Mouse (Mus musculus) limb, embryonic 14.5 days (tissue): ENCODE results near the gene Mrpl18. TPM values are rescaled to one million over a fixed set of nuclear protein-coding genes. Genes with fewer than 3 reads are reported as not detected.
A peak's percentile ranks its signal among the peaks of the same experiment; 100 is the strongest.
"Not testable (repeated sequence)": the region's sequence is repeated elsewhere in the genome, so short reads cannot be mapped to it uniquely, and the experiment has no call there.

Source experiments
- ATAC-seq: fragments of 200-750 bp; cut with Nextera tagmentation; 2 replicates; pipeline ENCODE4 v1.8.0; 2017; ENCODE audit warnings: low read depth, moderate number of reproducible peaks, moderate TSS enrichment; ENCODE audit not compliant: low FRiP score
- DNase-seq: peaks from one replicate; pipeline ENCODE4 v3.0.0-alpha.2; 2015; ENCODE audit warnings: low spot score
- H3K27ac ChIP-seq: fragments of 300-500 bp; sonication (generic); replicated peaks from 2 replicates; pipeline ENCODE4 v1.5.1; 2014; ENCODE audit warnings: low read depth, mild to moderate bottlenecking, low read length, moderate library complexity, mixed read lengths
- H3K27me3 ChIP-seq: fragments of 300-500 bp; sonication (generic); 2 replicates; pipeline ENCODE4 v1.6.1; 2014; ENCODE audit warnings: low read length, mixed read lengths; ENCODE audit not compliant: control insufficient read depth, insufficient read depth
- H3K36me3 ChIP-seq: fragments of 300-500 bp; sonication (generic); 2 replicates; pipeline ENCODE4 v1.6.1; 2014; ENCODE audit warnings: mild to moderate bottlenecking, low read length, moderate library complexity, mixed read lengths; ENCODE audit not compliant: control insufficient read depth, insufficient read depth
- H3K4me1 ChIP-seq: fragments of 300-500 bp; sonication (generic); 2 replicates; pipeline ENCODE4 v1.6.1; 2014; ENCODE audit warnings: antibody characterized with exemption, low read length, mixed read lengths; ENCODE audit not compliant: control insufficient read depth, insufficient read depth
- H3K4me2 ChIP-seq: fragments of 300-500 bp; sonication (generic); replicated peaks from 2 replicates; pipeline ENCODE4 v1.6.1; 2014; ENCODE audit warnings: low read depth, mild to moderate bottlenecking, low read length, moderate library complexity; ENCODE audit not compliant: severe bottlenecking
- H3K4me3 ChIP-seq: fragments of 300-500 bp; sonication (generic); replicated peaks from 2 replicates; pipeline ENCODE4 v1.5.1; 2014; ENCODE audit warnings: low read length
- H3K9ac ChIP-seq: fragments of 300-500 bp; sonication (generic); 2 replicates; pipeline ENCODE4 v1.6.1; 2014; ENCODE audit warnings: mild to moderate bottlenecking, low read depth, low read length, moderate library complexity; ENCODE audit not compliant: severe bottlenecking
- H3K9me3 ChIP-seq: fragments of 300-500 bp; sonication (generic); 2 replicates; pipeline ENCODE4 v1.6.1; 2016; ENCODE audit warnings: low read length; ENCODE audit not compliant: control insufficient read depth
- POLR2A ChIP-seq: fragments of 200-500 bp; IDR thresholded peaks from 2 replicates; pipeline ENCODE4 v1.8.0; 2012; ENCODE audit warnings: inconsistent platforms, mild to moderate bottlenecking, moderate library complexity, borderline replicate concordance; ENCODE audit not compliant: insufficient read depth, insufficient read length; ENCODE audit errors: extremely low read depth
- WGBS: fragments of 180-500 bp; shearing (Covaris S2); extraction: QIAGEN DNeasy Blood & Tissue Kit; methylation state at CpG from one replicate; pipeline ENCODE4 v1.1.7; 2014; 5-methylcytosine and 5-hydroxymethylcytosine counted together
- polyA plus RNA-seq, 2 experiments: library from polyadenylated mRNA; depleted of rRNA in 1 of 2; stranded (reverse) in 1 of 2; unstranded in 1 of 2; fragments of >200 nt; fragmentation: Nextera tagmentation in 1 of 2; extraction: Ambion mirVana in 1 of 2; gene quantifications; 2 replicates each; pipeline versions ENCODE4 v1.2.1 to v1.2.3; 2012 to 2014

Mrpl18 gene
- polyA plus RNA-seq (2012; rRNA removed) (47.4 and 66.4 TPM in 2 replicates), polyA plus RNA-seq (2014; fragmentation: Nextera tagmentation; extraction: Ambion mirVana) (127 and 135 TPM in 2 replicates)

DNA sequence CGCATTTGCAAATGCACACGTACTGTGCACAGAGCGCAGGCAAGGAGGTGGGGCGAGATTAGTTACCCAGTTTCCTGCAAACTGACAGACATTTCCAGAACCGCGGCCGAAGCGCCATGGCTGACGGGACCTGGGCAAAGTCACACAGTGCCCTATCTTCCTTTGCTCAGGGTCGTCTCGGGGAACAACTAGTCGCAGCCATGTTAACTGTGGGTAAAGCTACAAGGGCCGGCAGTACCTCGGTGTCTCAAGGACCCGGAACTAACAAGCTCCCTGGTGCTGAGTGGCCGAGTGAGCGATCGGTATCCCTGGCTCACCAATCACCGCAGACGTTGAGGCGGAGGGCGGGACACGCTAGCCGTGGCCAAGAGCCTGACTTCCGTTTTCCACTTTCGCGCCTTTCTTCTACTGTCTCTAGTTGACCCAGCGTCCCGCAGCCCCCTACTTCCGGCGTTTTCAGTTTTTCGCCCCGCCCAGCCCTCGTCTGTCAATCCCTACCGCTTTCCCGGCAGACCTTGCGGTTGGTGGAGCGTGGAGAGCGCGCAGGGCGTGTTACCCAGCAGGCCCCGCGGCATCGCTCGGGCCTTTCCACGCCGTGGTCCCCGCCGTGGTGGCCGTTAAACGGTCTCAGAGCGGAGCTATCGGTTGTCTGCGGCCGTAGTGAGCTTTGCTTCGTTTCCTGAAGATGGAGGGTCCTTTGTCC is at the start of gene Mrpl18:
TSS of gene Mrpl18 (minus strand) at position 465 of the 703 bp plus-strand sequence.
- H3K27me3 ChIP-seq = no peaks in the 10 kb centered on the region
- H3K9me3 ChIP-seq = no peaks in the 10 kb centered on the region
- DNase-seq (peak; percentile 100), ATAC-seq (peak; percentile 99)
- peak; percentile 90; the same call in 1 of the 2 replicates for TF ChIP-seq POLR2A
- H3K4me3 ChIP-seq = peak within 1 kb of the TSS; percentile 94
- peaks cover 62% of the 10 kb centered on the region for H3K36me3 ChIP-seq
- under 1% methylated on average over 46 of the region's 56 CpGs for WGBS
- H3K4me1 ChIP-seq = peaks cover 9% of the 10 kb centered on the region; the same call in 1 of the 2 replicates
- H3K9ac ChIP-seq = peak within 1 kb of the TSS; percentile 99
- peak within 1 kb of the TSS; percentile 84 for H3K4me2 ChIP-seq
- H3K27ac ChIP-seq = peak within 1 kb of the TSS; percentile 93

DNA sequence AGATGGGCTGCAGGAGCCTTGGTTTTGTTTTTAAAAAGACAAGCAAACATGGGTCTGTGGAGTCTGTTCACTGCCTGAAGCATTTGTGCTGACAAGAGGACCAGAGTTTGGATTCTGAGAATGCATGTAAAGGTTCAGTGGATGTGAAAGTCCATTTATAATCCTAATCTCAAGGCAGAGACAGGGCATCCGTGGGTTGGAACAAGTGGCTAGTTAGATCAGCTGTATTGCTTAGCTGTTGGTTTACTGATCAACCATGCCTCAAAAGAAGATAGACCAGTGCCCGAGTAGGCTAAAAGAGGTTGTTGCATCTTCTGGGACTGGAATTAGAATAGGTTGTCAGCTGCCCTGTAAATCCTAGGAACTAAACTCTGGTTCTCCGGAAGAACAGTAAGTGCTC is 47.3 kb upstream of the Mrpl18 start:
- Histone ChIP-seq H3K4me3 (no peak overlapping the region), H3K4me1 (peaks cover 5% of the 10 kb centered on the region), H3K27ac (no peak overlapping the region), H3K9me3 (no peaks in the 10 kb centered on the region), H3K9ac (no peak overlapping the region), H3K4me2 (no peak overlapping the region), H3K36me3 (peaks cover 26% of the 10 kb centered on the region), H3K27me3 (no peaks in the 10 kb centered on the region)
- no peak for TF ChIP-seq POLR2A
- no peak for ATAC-seq
- DNase-seq = no peak
- WGBS = 81% methylated on average over 3 of the region's 3 CpGs

DNA sequence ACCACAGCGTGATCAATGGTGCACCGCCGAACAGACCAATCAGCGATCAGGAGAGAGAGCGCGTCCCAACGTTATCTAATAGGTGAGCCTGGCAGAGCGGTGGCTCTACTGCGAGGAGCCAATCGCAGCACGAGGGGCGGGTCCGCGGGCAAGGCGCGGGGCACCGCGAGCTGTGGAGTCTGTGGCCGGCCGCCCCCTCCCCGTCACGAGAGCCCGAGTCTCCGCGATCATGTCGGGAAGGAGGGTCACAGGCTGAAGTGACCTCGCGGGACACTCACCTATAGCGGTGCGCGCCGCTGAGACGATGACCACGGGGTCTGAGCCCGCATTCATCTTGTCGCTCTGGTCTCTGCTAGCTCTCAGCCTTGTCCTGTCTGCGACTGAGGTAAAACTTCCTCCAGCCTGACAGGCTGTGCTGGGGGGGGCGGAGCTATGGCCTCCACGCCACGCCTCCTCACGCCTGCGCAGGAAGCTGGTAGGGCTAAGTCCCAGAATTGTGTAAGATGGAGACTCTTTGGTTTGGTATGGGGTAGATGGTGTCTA is 44.3 kb upstream of the Mrpl18 start, which contains the start of gene Acat2:
TSS of gene Acat2 (minus strand) at position 417 of the 543 bp plus-strand sequence.
- DNase-seq (peak; percentile 95), ATAC-seq (peak; percentile 98)
- WGBS = under 1% methylated on average over 42 of the region's 42 CpGs
- TF ChIP-seq POLR2A = peak; percentile 73; the same call in 1 of the 2 replicates
- H3K27ac ChIP-seq = peak within 1 kb of the TSS; percentile 63
- H3K9me3 ChIP-seq = no peaks in the 10 kb centered on the region
- peaks cover 5% of the 10 kb centered on the region for H3K4me1 ChIP-seq
- H3K27me3 ChIP-seq = no peaks in the 10 kb centered on the region
- peak within 1 kb of the TSS; percentile 51 for H3K9ac ChIP-seq
- H3K36me3 ChIP-seq = peaks cover 14% of the 10 kb centered on the region
- peak within 1 kb of the TSS; percentile 75 for H3K4me2 ChIP-seq
- H3K4me3 ChIP-seq = peak within 1 kb of the TSS; percentile 60

DNA sequence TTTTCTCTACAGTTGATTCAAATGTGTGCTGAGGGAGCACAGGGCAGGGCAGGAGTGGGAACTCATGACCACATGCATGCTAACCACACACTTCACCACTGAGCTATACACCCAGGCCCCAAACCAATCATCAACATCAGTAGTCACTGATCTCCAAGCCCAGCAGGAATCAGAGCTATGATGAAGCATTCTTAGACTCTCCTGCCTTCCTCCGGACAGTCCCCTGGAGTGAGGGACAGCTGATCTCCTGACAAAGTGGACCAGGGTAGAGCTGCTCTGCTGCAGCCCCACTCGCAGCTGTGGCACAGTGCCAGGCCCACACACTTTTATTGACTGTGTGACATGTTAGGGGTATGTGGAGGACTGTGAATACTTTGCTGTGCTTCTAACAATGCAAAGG is 43.2 kb upstream of the Mrpl18 start:
- WGBS = 67% methylated on average over 1 of the region's 2 CpGs

DNA sequence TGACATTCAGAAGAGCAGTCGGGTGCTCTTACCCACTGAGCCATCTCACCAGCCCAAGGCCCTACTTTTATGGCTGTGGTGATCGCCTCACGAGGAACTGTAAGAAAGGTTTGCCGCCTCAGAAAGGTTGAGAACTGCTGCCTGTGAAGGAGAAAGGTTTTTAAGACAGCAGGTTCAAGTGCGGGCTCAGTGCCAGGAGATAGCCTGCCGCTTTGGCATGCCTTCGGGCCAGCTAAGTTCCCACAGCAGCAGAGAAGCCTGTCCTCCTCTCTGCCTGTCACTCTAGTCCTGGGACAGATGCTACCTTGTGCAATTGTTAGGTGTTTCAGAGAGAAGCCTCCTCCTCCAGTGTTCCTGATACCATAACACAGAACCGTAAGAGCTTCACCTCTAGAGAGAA is 40.5 kb upstream of the Mrpl18 start:
- Histone ChIP-seq H3K4me3 (no peak overlapping the region), H3K27me3 (no peaks in the 10 kb centered on the region), H3K4me2 (no peak overlapping the region), H3K9me3 (no peaks in the 10 kb centered on the region), H3K9ac (no peak overlapping the region), H3K27ac (no peak overlapping the region), H3K4me1 (peaks cover 5% of the 10 kb centered on the region), H3K36me3 (peaks cover 32% of the 10 kb centered on the region)
- no peak for TF ChIP-seq POLR2A
- DNase-seq (no peak), ATAC-seq (no peak)
- 93% methylated on average over 8 of the region's 8 CpGs for WGBS

More for the DNA sequence above, 43.2 kb upstream of the Mrpl18 start:
- not testable (repeated sequence) for H3K4me2 ChIP-seq, H3K9ac ChIP-seq, H3K4me3 ChIP-seq, DNase-seq, H3K4me1 ChIP-seq, ATAC-seq, H3K27me3 ChIP-seq, H3K27ac ChIP-seq, H3K9me3 ChIP-seq
- peaks cover 14% of the 10 kb centered on the region for H3K36me3 ChIP-seq
